Mouse (Mus musculus) small intestine, adult 2 months (tissue): ENCODE data around the gene Gm45140.

ENCODE experiments used
- CTCF ChIP-seq: fragments of 200-500 bp; IDR thresholded peaks from 2 replicates; pipeline ENCODE4 v1.5.1; 2012; ENCODE audit warnings: low read depth, mild to moderate bottlenecking, control low read depth, inconsistent platforms, low read length, moderate library complexity, mixed read lengths; ENCODE audit not compliant: insufficient replicate concordance, insufficient read length; ENCODE audit errors: extremely low read depth
- POLR2A ChIP-seq: fragments of 200-500 bp; IDR thresholded peaks from 2 replicates; pipeline ENCODE4 v1.6.1; 2012; ENCODE audit warnings: low read depth, mild to moderate bottlenecking, control low read depth, inconsistent platforms, low read length, moderate library complexity

DNA sequence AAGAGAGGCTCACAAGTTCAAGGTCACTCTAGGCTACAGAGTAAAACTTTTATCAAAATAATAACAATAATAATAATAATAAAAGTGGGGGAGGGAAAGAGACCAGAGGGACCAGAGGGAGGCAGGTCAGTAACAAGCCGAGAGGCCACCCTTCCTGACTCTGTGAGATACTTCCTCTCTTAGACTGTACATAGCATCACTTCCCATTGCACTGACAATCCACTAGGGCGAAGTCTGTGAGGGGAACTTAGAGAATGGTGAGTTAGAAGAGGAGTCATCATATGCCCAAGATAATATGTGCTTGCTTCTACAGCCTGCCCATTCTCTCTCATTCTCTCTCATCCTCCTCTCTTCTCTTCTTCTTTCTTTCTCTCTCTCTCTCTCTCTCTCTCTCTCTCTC lies 29.6 kb downstream of the Gm45140 start:
- TF ChIP-seq POLR2A (no peak), CTCF (no peak)
